Mouse (Mus musculus) ES-CJ7 (cell line): ENCODE measurements around the gene Gm12355.
A peak's percentile ranks its signal among the peaks of the same experiment; 100 is the strongest.

ENCODE experiments used
- DNase-seq: peaks from one replicate; pipeline ENCODE4 v3.0.0; 2011; ENCODE audit warnings: low read depth, low spot score

The Gm12355 gene

GRCm38 (mm10) chr11:98602090-98602690 is 23.3 kb downstream of the Gm12355 start:
- DNase-seq, result peak; percentile 90

GRCm38 (mm10) chr11:98599291-98599690 is 26.2 kb downstream of the Gm12355 start:
- DNase-seq, result peak; percentile 34

GRCm38 (mm10) chr11:98598851-98599290 is 26.6 kb downstream of the Gm12355 start:
- DNase-seq, result no peak

GRCm38 (mm10) chr11:98597991-98598390 is 27.5 kb downstream of the Gm12355 start, which contains the start of gene Lrrc3c:
Gene Lrrc3c (plus strand): TSS chr11:98598291.
- no peak for DNase-seq

GRCm38 (mm10) chr11:98597363-98597762 is 28.1 kb downstream of the Gm12355 start:
- DNase-seq, result peak; percentile 92

GRCm38 (mm10) chr11:98595955-98596354 is 29.5 kb downstream of the Gm12355 start:
- DNase-seq, result no peak

GRCm38 (mm10) chr11:98595473-98595872 is 30.0 kb downstream of the Gm12355 start:
- no peak for DNase-seq

GRCm38 (mm10) chr11:98595021-98595420 is 30.4 kb downstream of the Gm12355 start:
- no peak for DNase-seq

GRCm38 (mm10) chr11:98590548-98591445 is 34.7 kb downstream of the Gm12355 start:
- DNase-seq, result no peak

GRCm38 (mm10) chr11:98589306-98589705 is 36.2 kb downstream of the Gm12355 start:
- DNase-seq, result no peak

GRCm38 (mm10) chr11:98588833-98589281 is 36.6 kb downstream of the Gm12355 start:
- DNase-seq, result no peak

GRCm38 (mm10) chr11:98587684-98588546 is 37.5 kb downstream of the Gm12355 start:
- peak; percentile 81 for DNase-seq

GRCm38 (mm10) chr11:98586892-98587563 is 38.4 kb downstream of the Gm12355 start, which contains the start of gene Ormdl3:
Gene Ormdl3 (minus strand): TSS chr11:98587368.
- peak; percentile 99 for DNase-seq

- no peak for DNase-seq
Measured at GRCm38 (mm10) chr11:98586087-98586891, 39.2 kb downstream of the Gm12355 start.

GRCm38 (mm10) chr11:98584629-98585177 is 40.8 kb downstream of the Gm12355 start:
- no peak for DNase-seq

- DNase-seq, result no peak
Measured at GRCm38 (mm10) chr11:98584146-98584545, 41.3 kb downstream of the Gm12355 start.

GRCm38 (mm10) chr11:98583571-98583970 is 41.9 kb downstream of the Gm12355 start:
- DNase-seq, result peak; percentile 49

- DNase-seq, result no peak
Measured at GRCm38 (mm10) chr11:98583265-98583552, 42.3 kb downstream of the Gm12355 start.

- no peak for DNase-seq
Measured at GRCm38 (mm10) chr11:98582551-98583264, 42.8 kb downstream of the Gm12355 start.
